Mouse (Mus musculus): ENCODE results near the gene Bap1. TPM values are rescaled to one million over a fixed set of nuclear protein-coding genes. Genes with fewer than 3 reads are reported as not detected.

Bap1 gene
- total RNA-seq, 1 experiment, result 77.8 TPM

GRCm38 (mm10) chr14:31206472-31206981, 44.7 kb upstream of the Bap1 start:
- Histone ChIP-seq H3K4me1 (ENCODE audit: control insufficient read depth in 2 of 2, insufficient read depth in 2 of 2, low read length in 2 of 2, poor library complexity in 1 of 2) (peaks cover 2 to 7% of the 10 kb centered on the region in 2 experiments; a peak in 2 of 4 replicates), H3K9ac (ENCODE audit: insufficient read depth, low read depth, low read length, poor library complexity, severe bottlenecking) (peak overlapping the region; percentile 99), H3K27ac (ENCODE audit: insufficient read depth, low read depth, low read length, poor library complexity, severe bottlenecking) (peak overlapping the region; percentile 82), H3K36me3 (ENCODE audit: control insufficient read depth, insufficient read depth, low read length, poor library complexity, severe bottlenecking) (peaks cover 24% of the 10 kb centered on the region), H3K9me3 (ENCODE audit: control insufficient read depth, insufficient read depth, low read depth, low read length) (no peaks in the 10 kb centered on the region), H3K4me3 (ENCODE audit: insufficient read depth in 1 of 2, low read depth in 1 of 2, low read length in 2 of 2, poor library complexity in 1 of 2, severe bottlenecking in 1 of 2) (peak overlapping the region; percentile 90 to 98)
- TF ChIP-seq ZC3H11A (IDR thresholded peaks at IDR 0.05; ENCODE audit: borderline replicate concordance, low read depth, low read length) (no peak), HCFC1 (IDR thresholded peaks at IDR 0.05; ENCODE audit: borderline replicate concordance, insufficient read depth, low read length) (peak; percentile 55; the same call in 1 of the 2 replicates)
- in situ Hi-C loops (cut with MboI; ENCODE audit: low sequenced_read_pairs in 2 of 2, unreplicated experiment in 2 of 2), result no loop called here
- DNase-seq (ENCODE audit: low read depth, low spot score), result peak; percentile 93

- Histone ChIP-seq H3K9me3 (ENCODE audit: control insufficient read depth, insufficient read depth, low read depth, low read length) (no peaks in the 10 kb centered on the region), H3K36me3 (ENCODE audit: control insufficient read depth, insufficient read depth, low read length, poor library complexity, severe bottlenecking) (peaks cover 18% of the 10 kb centered on the region), H3K9ac (ENCODE audit: insufficient read depth, low read depth, low read length, poor library complexity, severe bottlenecking) (peak overlapping the region; percentile 65; the same call in 1 of the 2 replicates), H3K27ac (ENCODE audit: insufficient read depth, low read depth, low read length, poor library complexity, severe bottlenecking) (no peak overlapping the region), H3K4me1 (ENCODE audit: control insufficient read depth in 2 of 2, insufficient read depth in 2 of 2, low read length in 2 of 2, poor library complexity in 1 of 2) (peaks cover 2 to 7% of the 10 kb centered on the region in 2 experiments; a peak in 2 of 4 replicates), H3K4me3 (ENCODE audit: insufficient read depth in 1 of 2, low read depth in 1 of 2, low read length in 2 of 2, poor library complexity in 1 of 2, severe bottlenecking in 1 of 2) (peak overlapping the region; percentile 48 to 70)
- no peak for TF ChIP-seq HCFC1 (IDR thresholded peaks at IDR 0.05; ENCODE audit: borderline replicate concordance, insufficient read depth, low read length)
- no peak for TF ChIP-seq MAFK (IDR thresholded peaks at IDR 0.05; ENCODE audit: insufficient read depth, low read depth, low read length)
- no peak for TF ChIP-seq ZNF384 (IDR thresholded peaks at IDR 0.05; ENCODE audit: low read depth, low read length)
- no peak for TF ChIP-seq CHD2 (IDR thresholded peaks at IDR 0.05; ENCODE audit: low read depth, low read length)
- TF ChIP-seq ZC3H11A (IDR thresholded peaks at IDR 0.05; ENCODE audit: borderline replicate concordance, low read depth, low read length), result no peak
- no peak for DNase-seq (ENCODE audit: low read depth, low spot score)
- in situ Hi-C loops (cut with MboI; ENCODE audit: low sequenced_read_pairs in 2 of 2, unreplicated experiment in 2 of 2), result no loop called here
Observed at GRCm38 (mm10) chr14:31207070-31207830, 44.0 kb upstream of the Bap1 start.

GRCm38 (mm10) chr14:31208084-31208483, 43.2 kb upstream of the Bap1 start, which contains the start of gene Tnnc1:
Tnnc1 (plus strand) TSS chr14:31208312.
- H3K36me3 ChIP-seq (ENCODE audit: control insufficient read depth, insufficient read depth, low read length, poor library complexity, severe bottlenecking), result peaks cover 11% of the 10 kb centered on the region
- peaks cover 2 to 7% of the 10 kb centered on the region in 2 experiments; a peak in 2 of 4 replicates for H3K4me1 ChIP-seq (ENCODE audit: control insufficient read depth in 2 of 2, insufficient read depth in 2 of 2, low read length in 2 of 2, poor library complexity in 1 of 2)
- peak within 1 kb of the TSS; percentile 65; the same call in 1 of the 2 replicates for H3K9ac ChIP-seq (ENCODE audit: insufficient read depth, low read depth, low read length, poor library complexity, severe bottlenecking)
- H3K4me3 ChIP-seq (ENCODE audit: insufficient read depth in 1 of 2, low read depth in 1 of 2, low read length in 2 of 2, poor library complexity in 1 of 2, severe bottlenecking in 1 of 2), result peak within 1 kb of the TSS in 1 of 2 experiments; percentile 70; a peak in 1 of 4 replicates
- H3K27ac ChIP-seq (ENCODE audit: insufficient read depth, low read depth, low read length, poor library complexity, severe bottlenecking), result no peak within 1 kb of the TSS
- no peak for TF ChIP-seq MAFK (IDR thresholded peaks at IDR 0.05; ENCODE audit: insufficient read depth, low read depth, low read length)
- no peak for TF ChIP-seq CHD2 (IDR thresholded peaks at IDR 0.05; ENCODE audit: low read depth, low read length)
- no peak for TF ChIP-seq ZC3H11A (IDR thresholded peaks at IDR 0.05; ENCODE audit: borderline replicate concordance, low read depth, low read length)
- no peak for TF ChIP-seq ZNF384 (IDR thresholded peaks at IDR 0.05; ENCODE audit: low read depth, low read length)
- TF ChIP-seq HCFC1 (IDR thresholded peaks at IDR 0.05; ENCODE audit: borderline replicate concordance, insufficient read depth, low read length), result no peak
- DNase-seq (ENCODE audit: low read depth, low spot score), result no peak
- in situ Hi-C loops (cut with MboI; ENCODE audit: low sequenced_read_pairs in 2 of 2, unreplicated experiment in 2 of 2), result no loop called here
- H3K9me3 ChIP-seq (ENCODE audit: control insufficient read depth, insufficient read depth, low read depth, low read length), result no peaks in the 10 kb centered on the region

- no peak overlapping the region for H3K27ac ChIP-seq (ENCODE audit: insufficient read depth, low read depth, low read length, poor library complexity, severe bottlenecking)
- H3K36me3 ChIP-seq (ENCODE audit: control insufficient read depth, insufficient read depth, low read length, poor library complexity, severe bottlenecking), result peaks cover 4% of the 10 kb centered on the region; the same call in 1 of the 2 replicates
- peaks cover 2 to 7% of the 10 kb centered on the region in 2 experiments; a peak in 2 of 4 replicates for H3K4me1 ChIP-seq (ENCODE audit: control insufficient read depth in 2 of 2, insufficient read depth in 2 of 2, low read length in 2 of 2, poor library complexity in 1 of 2)
- TF ChIP-seq MAFK (IDR thresholded peaks at IDR 0.05; ENCODE audit: insufficient read depth, low read depth, low read length) (no peak), ZNF384 (IDR thresholded peaks at IDR 0.05; ENCODE audit: low read depth, low read length) (no peak), CHD2 (IDR thresholded peaks at IDR 0.05; ENCODE audit: low read depth, low read length) (no peak), HCFC1 (IDR thresholded peaks at IDR 0.05; ENCODE audit: borderline replicate concordance, insufficient read depth, low read length) (no peak), ZC3H11A (IDR thresholded peaks at IDR 0.05; ENCODE audit: borderline replicate concordance, low read depth, low read length) (no peak)
- no peak for DNase-seq (ENCODE audit: low read depth, low spot score)
- H3K9me3 ChIP-seq (ENCODE audit: control insufficient read depth, insufficient read depth, low read depth, low read length), result no peaks in the 10 kb centered on the region
- in situ Hi-C loops (cut with MboI; ENCODE audit: low sequenced_read_pairs in 2 of 2, unreplicated experiment in 2 of 2), result no loop called here
- no peak overlapping the region for H3K9ac ChIP-seq (ENCODE audit: insufficient read depth, low read depth, low read length, poor library complexity, severe bottlenecking)
- no peak overlapping the region for H3K4me3 ChIP-seq (ENCODE audit: insufficient read depth in 1 of 2, low read depth in 1 of 2, low read length in 2 of 2, poor library complexity in 1 of 2, severe bottlenecking in 1 of 2)
Observed at GRCm38 (mm10) chr14:31209133-31209557, 42.1 kb upstream of the Bap1 start.
